Comparison of ENCODE assay signal across 21 mouse cellular contexts in the genomic region with DNA sequence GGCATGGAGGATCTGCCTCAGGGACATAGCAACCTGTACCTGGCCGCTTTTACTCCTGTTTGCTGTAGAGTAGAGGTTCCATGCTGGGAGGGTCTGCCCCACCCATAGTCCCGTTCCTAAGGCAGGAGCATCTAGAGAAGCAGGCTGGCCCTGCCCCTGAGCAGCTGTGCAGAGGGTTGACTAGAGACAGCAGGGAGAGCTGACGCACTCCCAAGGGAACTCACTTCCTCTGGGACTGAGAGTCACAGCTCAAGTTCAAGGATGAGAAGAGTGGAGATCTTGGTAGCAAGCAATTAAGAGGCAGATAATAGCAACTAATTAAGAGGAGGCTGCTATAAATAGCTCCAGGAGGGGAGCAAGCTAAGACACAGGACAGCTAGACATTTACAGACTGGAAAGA. TPM values are rescaled to one million over a fixed set of nuclear protein-coding genes. Genes with fewer than 3 reads are reported as not detected.
DNase-seq lines count a peak whose midpoint lies in the region; ATAC-seq and TF ChIP-seq lines count a peak whose summit lies in the region.
"Had no signal": no experiment of that assay in that cellular context is flagged by ENCODE, and none has a peak within 500 bp of the region (broad histone marks: within the 10 kb centered on the region; RNA-seq: fewer than 3 reads in every experiment).

No protein-coding gene starts in this region.

- no peak overlapping the region for H3K4me2 ChIP-seq in hindbrain, embryonic 16.5 days (ENCODE audit: low read length)
- H3K4me2 ChIP-seq in hindbrain, embryonic 11.5 days (replicated peaks; ENCODE audit: low read depth, low read length), result no peak overlapping the region
- H3K4me2 ChIP-seq in lung, embryonic 15.5 days, result no peak overlapping the region
- no peak overlapping the region for H3K4me2 ChIP-seq in intestine, embryonic 16.5 days (ENCODE audit: low read depth, low read length)
- H3K4me2 ChIP-seq: midbrain, embryonic 11.5 days had no signal

- H3K9me3 ChIP-seq in hindbrain, embryonic 16.5 days (ENCODE audit: control insufficient read depth, low read length), result no peaks in the 10 kb centered on the region
- no peaks in the 10 kb centered on the region for H3K9me3 ChIP-seq in hindbrain, embryonic 11.5 days (ENCODE audit: control insufficient read depth, low read length)
- H3K9me3 ChIP-seq in lung, embryonic 15.5 days, result no peaks in the 10 kb centered on the region
- H3K9me3 ChIP-seq in ES-Bruce4 (replicated peaks; ENCODE audit: control insufficient read depth, insufficient read depth, low read length, poor library complexity, severe bottlenecking), result no peaks in the 10 kb centered on the region
- H3K9me3 ChIP-seq in intestine, embryonic 16.5 days (ENCODE audit: control insufficient read depth, low read length), result no peaks in the 10 kb centered on the region

- H3K27ac ChIP-seq in hindbrain, embryonic 16.5 days (ENCODE audit: low read depth, low read length), result no peak overlapping the region
- H3K27ac ChIP-seq in hindbrain, embryonic 11.5 days (ENCODE audit: low read depth, low read length), result no peak overlapping the region
- no peak overlapping the region for H3K27ac ChIP-seq in lung, embryonic 15.5 days
- 0 out of 2 replicates have a peak overlapping the region, but pooled peaks have one; percentile 21 for H3K27ac ChIP-seq in ES-Bruce4 (ENCODE audit: insufficient read depth, low read length)
- H3K27ac ChIP-seq in intestine, embryonic 16.5 days (ENCODE audit: low read length), result no peak overlapping the region

- no peak for TF ChIP-seq CTCF in ES-Bruce4 (IDR thresholded peaks at IDR 0.05; ENCODE audit: low read depth, low read length)

- ATAC-seq in hindbrain, embryonic 16.5 days, result peak; percentile 34; the same call in 1 of the 2 replicates
- ATAC-seq in hindbrain, embryonic 11.5 days (ENCODE audit: low FRiP score), result no peak
- peak; percentile 40; the same call in 1 of the 2 replicates for ATAC-seq in lung, embryonic 15.5 days (ENCODE audit: borderline replicate concordance, extremely low read depth, low FRiP score, low TSS enrichment)
- 0 out of 2 replicates have a peak, but pooled peaks have one; percentile 40 for ATAC-seq in intestine, embryonic 16.5 days

- no peak overlapping the region for H3K4me3 ChIP-seq in hindbrain, embryonic 16.5 days (ENCODE audit: low read length)
- no peak overlapping the region for H3K4me3 ChIP-seq in hindbrain, embryonic 11.5 days (ENCODE audit: low read depth, low read length)
- no peak overlapping the region for H3K4me3 ChIP-seq in lung, embryonic 15.5 days
- no peak overlapping the region for H3K4me3 ChIP-seq in ES-Bruce4 (ENCODE audit: low read depth, low read length)
- H3K4me3 ChIP-seq in intestine, embryonic 16.5 days (ENCODE audit: low read length), result no peak overlapping the region
- H3K4me3 ChIP-seq: erythroblast, embryonic 14.5 days had no signal

- 49% methylated on average over 3 of the region's 3 CpGs for WGBS in hindbrain, embryonic 16.5 days
- 49% methylated on average over 3 of the region's 3 CpGs for WGBS in hindbrain, embryonic 11.5 days
- 39% methylated on average over 3 of the region's 3 CpGs for WGBS in lung, embryonic 15.5 days
- 40% methylated on average over 3 of the region's 3 CpGs for WGBS in intestine, embryonic 16.5 days

- DNase-seq in hindbrain, embryonic 11.5 days (ENCODE audit: low spot score), result no peak
- DNase-seq in lung, postnatal 4 days, result no peak
- no peak for DNase-seq in cerebellum, postnatal 4 days (ENCODE audit: low spot score in 2 of 2)
- DNase-seq in gastrocnemius, adult 18-20 months (ENCODE audit: low spot score), result no peak
- DNase-seq: adrenal gland, adult 2 months; B cell, adult 2 months; cerebellum, postnatal 10 days; embryo, embryonic 11 days; heart, adult 18-20 months; layer of hippocampus, postnatal 36 days; left cerebral cortex, postnatal 4 days; lung, postnatal 10 days; spleen, adult 18-20 months; thymus, postnatal 14 days had no signal

- H3K27me3 ChIP-seq in hindbrain, embryonic 16.5 days (replicated peaks; ENCODE audit: control insufficient read depth, insufficient read depth, low read length), result no peaks in the 10 kb centered on the region
- no peaks in the 10 kb centered on the region for H3K27me3 ChIP-seq in hindbrain, embryonic 11.5 days (ENCODE audit: control insufficient read depth, insufficient read depth, low read length)
- H3K27me3 ChIP-seq in lung, embryonic 15.5 days, result no peaks in the 10 kb centered on the region
- H3K27me3 ChIP-seq in ES-Bruce4 (ENCODE audit: control insufficient read depth, insufficient read depth, low read length, poor library complexity, severe bottlenecking), result no peaks in the 10 kb centered on the region
- H3K27me3 ChIP-seq in intestine, embryonic 16.5 days (replicated peaks; ENCODE audit: control insufficient read depth, insufficient read depth, low read length), result no peaks in the 10 kb centered on the region

- H3K9ac ChIP-seq in hindbrain, embryonic 16.5 days (ENCODE audit: low read depth, low read length), result no peak overlapping the region
- H3K9ac ChIP-seq in hindbrain, embryonic 11.5 days (ENCODE audit: low read depth, low read length), result no peak overlapping the region
- H3K9ac ChIP-seq in lung, embryonic 15.5 days, result no peak overlapping the region
- no peak overlapping the region for H3K9ac ChIP-seq in ES-Bruce4 (ENCODE audit: low read depth, poor library complexity, severe bottlenecking)
- H3K9ac ChIP-seq in intestine, embryonic 16.5 days (ENCODE audit: low read depth, low read length), result no peak overlapping the region; the same call in 1 of the 2 replicates

- TF ChIP-seq EP300 in ES-Bruce4 (IDR thresholded peaks at IDR 0.05; ENCODE audit: insufficient read depth, low read depth, low read length), result no peak

- no peaks in the 10 kb centered on the region for H3K4me1 ChIP-seq in hindbrain, embryonic 16.5 days (ENCODE audit: control insufficient read depth, insufficient read depth, low read depth, low read length)
- no peaks in the 10 kb centered on the region for H3K4me1 ChIP-seq in hindbrain, embryonic 11.5 days (replicated peaks; ENCODE audit: control insufficient read depth, insufficient read depth, low read length)
- H3K4me1 ChIP-seq in lung, embryonic 15.5 days, result 0 out of 2 replicates have a peak, but pooled peaks cover 10% of the 10 kb centered on the region
- no peaks in the 10 kb centered on the region for H3K4me1 ChIP-seq in ES-Bruce4 (ENCODE audit: control insufficient read depth, insufficient read depth, low read length)
- peaks cover 2% of the 10 kb centered on the region for H3K4me1 ChIP-seq in intestine, embryonic 16.5 days (ENCODE audit: control insufficient read depth, insufficient read depth, low read length)

- no peak for TF ChIP-seq POLR2A in ES-Bruce4 (IDR thresholded peaks at IDR 0.05; ENCODE audit: insufficient read depth, low read length)

- H3K36me3 ChIP-seq in hindbrain, embryonic 16.5 days (ENCODE audit: control insufficient read depth, insufficient read depth, low read length), result no peaks in the 10 kb centered on the region
- H3K36me3 ChIP-seq in hindbrain, embryonic 11.5 days (ENCODE audit: control insufficient read depth, insufficient read depth, low read length), result no peaks in the 10 kb centered on the region
- H3K36me3 ChIP-seq in lung, embryonic 15.5 days, result no peaks in the 10 kb centered on the region
- no peaks in the 10 kb centered on the region for H3K36me3 ChIP-seq in ES-Bruce4 (ENCODE audit: control insufficient read depth, insufficient read depth, low read length, poor library complexity, severe bottlenecking)
- H3K36me3 ChIP-seq in intestine, embryonic 16.5 days (ENCODE audit: control insufficient read depth, insufficient read depth, low read length), result no peaks in the 10 kb centered on the region
- H3K36me3 ChIP-seq: G1E had no signal

RNA-seq across cellular contexts. Expression of gene Emid1, which starts 20.8 kb away (rescaled TPM):
- 15.8 and 18.2 TPM in 2 replicates for polyA plus RNA-seq in hindbrain, embryonic 16.5 days (2015; fragmentation: Nextera tagmentation; extraction: Ambion mirVana)
- polyA plus RNA-seq in hindbrain, embryonic 11.5 days (2014; fragmentation: Nextera tagmentation; extraction: Ambion mirVana), result 19.2 and 22.7 TPM in 2 replicates
- polyA plus RNA-seq in lung, embryonic 15.5 days (2015; fragmentation: Nextera tagmentation; extraction: Ambion mirVana), result 54.3 and 55.6 TPM in 2 replicates
- 5.9 and 6.7 TPM in 2 replicates for polyA plus RNA-seq in ES-Bruce4 (2011; ENCODE audit: insufficient read depth, insufficient read length, low read depth, missing spikeins)
- polyA plus RNA-seq in intestine, embryonic 16.5 days (2015; fragmentation: Nextera tagmentation; extraction: Ambion mirVana), result 112 and 120 TPM in 2 replicates
- 1 to 10 TPM; 7.7 to 8.9 TPM for total RNA-seq in gastrocnemius, adult 18-20 months (2021)
- polyA plus RNA-seq: G1E had no signal
